Mouse (Mus musculus) C2C12 (cell line): ENCODE results near the gene Pkn1.

Experiments used
- CEBPB ChIP-seq: IDR thresholded peaks from one replicate; pipeline ENCODE4 v1.6.1; 2011; ENCODE audit warnings: low read depth, mild to moderate bottlenecking, control low read depth, moderate library complexity
- CTCF ChIP-seq: IDR thresholded peaks from one replicate; pipeline ENCODE4 v1.5.1; 2011; ENCODE audit not compliant: control insufficient read depth, insufficient read depth, insufficient read length
- MAX ChIP-seq: IDR thresholded peaks from one replicate; pipeline ENCODE4 v1.6.1; 2011; ENCODE audit warnings: mild to moderate bottlenecking, control low read depth
- MYOD1 ChIP-seq: IDR thresholded peaks from one replicate; pipeline ENCODE4 v1.6.1; 2011; ENCODE audit warnings: low read depth; ENCODE audit not compliant: control insufficient read depth, insufficient read length
- MYOG ChIP-seq: IDR thresholded peaks from one replicate; pipeline ENCODE4 v1.6.1; 2011; ENCODE audit not compliant: control insufficient read depth, insufficient read length; ENCODE audit errors: extremely low read depth
- USF1 ChIP-seq: IDR thresholded peaks from one replicate; pipeline ENCODE4 v1.6.1; 2011; ENCODE audit warnings: low read depth, mild to moderate bottlenecking, control low read depth, moderate library complexity

GRCm38 (mm10) chr8:83665969-83666865 is 32.8 kb downstream of the Pkn1 start, which contains the start of gene Ptger1:
- TF ChIP-seq CTCF (no peak), USF1 (no peak), MAX (no peak), MYOD1 (no peak), CEBPB (no peak), MYOG (no peak)
